Mouse (Mus musculus) small intestine, adult 2 months (tissue): ENCODE measurements around the gene Cyp1a2.
A peak's percentile ranks its signal among the peaks of the same experiment; 100 is the strongest.

ENCODE experiments used
- CTCF ChIP-seq: fragments of 200-500 bp; IDR thresholded peaks from 2 replicates; pipeline ENCODE4 v1.5.1; 2012; ENCODE audit warnings: low read depth, mild to moderate bottlenecking, control low read depth, inconsistent platforms, low read length, moderate library complexity, mixed read lengths; ENCODE audit not compliant: insufficient replicate concordance, insufficient read length; ENCODE audit errors: extremely low read depth
- POLR2A ChIP-seq: fragments of 200-500 bp; IDR thresholded peaks from 2 replicates; pipeline ENCODE4 v1.6.1; 2012; ENCODE audit warnings: low read depth, mild to moderate bottlenecking, control low read depth, inconsistent platforms, low read length, moderate library complexity

DNA sequence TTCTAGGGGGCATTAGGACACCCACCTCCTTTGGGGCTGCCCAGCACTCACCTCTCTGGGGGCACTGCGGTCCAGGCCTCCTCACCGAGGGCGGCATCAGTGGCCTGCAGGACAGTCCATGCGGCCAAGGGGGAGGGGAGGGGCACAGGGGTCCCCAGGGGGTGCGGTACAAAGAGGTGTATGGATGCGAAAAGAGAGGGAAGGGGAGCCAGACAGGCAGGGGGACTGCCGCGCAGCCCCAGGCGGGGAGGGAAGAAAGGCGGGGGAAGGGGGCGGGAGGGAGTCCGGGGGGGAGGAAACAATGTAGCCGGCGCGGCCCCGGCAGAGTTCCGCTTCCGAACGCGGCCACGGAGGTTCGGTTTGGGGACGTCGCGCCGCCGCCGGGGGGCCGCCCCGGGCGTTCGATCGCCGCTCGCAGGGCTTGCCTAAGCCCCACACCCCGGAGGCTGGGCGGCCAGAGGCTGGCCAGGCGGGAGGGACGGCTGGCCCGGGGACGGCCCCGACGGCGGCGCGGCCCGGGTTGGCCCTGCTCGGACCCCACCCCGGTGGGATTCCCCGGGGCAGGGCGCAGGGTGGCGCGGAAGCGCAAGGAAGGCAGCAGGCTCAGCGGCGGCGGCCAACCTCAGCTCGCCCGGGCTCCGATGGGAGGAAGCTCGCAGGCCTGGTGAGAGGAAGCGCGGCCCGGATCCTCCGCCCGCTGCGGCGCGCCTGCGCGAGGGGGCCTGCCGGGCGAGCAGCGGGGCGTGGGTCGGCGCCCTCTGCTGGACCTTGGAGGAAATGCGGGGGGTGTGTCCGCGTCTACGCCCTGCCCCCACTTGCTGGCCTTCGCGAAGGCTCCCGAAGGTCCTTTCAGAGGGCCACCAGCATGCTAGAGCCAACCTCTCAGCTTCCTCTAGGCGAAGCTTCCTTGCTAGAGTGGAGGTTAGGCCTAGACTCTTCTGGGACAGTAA is 38.3 kb downstream of the Cyp1a2 start:
- TF ChIP-seq CTCF: peak; percentile 87
- peak; percentile 62 for TF ChIP-seq POLR2A
